Mouse (Mus musculus) liver, embryonic 13.5 days (tissue): Measurements from ENCODE around the gene Adamts9. TPM values are rescaled to one million over a fixed set of nuclear protein-coding genes. Genes with fewer than 3 reads are reported as not detected.

Experiments used
- ATAC-seq: fragments of 200-750 bp; cut with Nextera tagmentation; 2 replicates; pipeline ENCODE4 v1.8.0; 2017; ENCODE audit warnings: low read depth, mild to moderate bottlenecking, moderate number of reproducible peaks, moderate library complexity
- DNase-seq: peaks from one replicate; pipeline ENCODE4 v3.0.0; 2022
- H3K27ac ChIP-seq: fragments of 300-500 bp; sonication (generic); 2 replicates; pipeline ENCODE4 v1.5.1; 2015; ENCODE audit warnings: moderate library complexity, mild to moderate bottlenecking, inconsistent platforms
- H3K27me3 ChIP-seq: fragments of 300-500 bp; sonication (generic); 2 replicates; pipeline ENCODE4 v1.6.1; 2015; ENCODE audit warnings: mild to moderate bottlenecking, inconsistent platforms
- H3K36me3 ChIP-seq: fragments of 300-500 bp; sonication (generic); 2 replicates; pipeline ENCODE4 v1.6.1; 2015; ENCODE audit warnings: mild to moderate bottlenecking, inconsistent platforms
- H3K4me1 ChIP-seq: fragments of 300-500 bp; sonication (generic); replicated peaks from 2 replicates; pipeline ENCODE4 v1.6.1; 2015; ENCODE audit warnings: inconsistent platforms
- H3K4me2 ChIP-seq: fragments of 300-500 bp; sonication (generic); 2 replicates; pipeline ENCODE4 v1.6.1; 2015; ENCODE audit warnings: inconsistent platforms, mild to moderate bottlenecking, moderate library complexity
- H3K4me3 ChIP-seq: fragments of 300-500 bp; sonication (generic); replicated peaks from 2 replicates; pipeline ENCODE4 v1.5.1; 2015; ENCODE audit warnings: mild to moderate bottlenecking, inconsistent platforms
- H3K9ac ChIP-seq: fragments of 300-500 bp; sonication (generic); 2 replicates; pipeline ENCODE4 v1.6.1; 2015; ENCODE audit warnings: mild to moderate bottlenecking, inconsistent platforms
- H3K9me3 ChIP-seq: fragments of 300-500 bp; sonication (generic); replicated peaks from 2 replicates; pipeline ENCODE4 v1.6.1; 2016; ENCODE audit warnings: inconsistent platforms
- WGBS: fragments of 180-500 bp; shearing (Covaris S2); methylation state at CpG from one replicate; pipeline ENCODE4 v1.1.7; 2015; ENCODE audit not compliant: insufficient replicate concordance; 5-methylcytosine and 5-hydroxymethylcytosine counted together
- polyA plus RNA-seq: library from polyadenylated mRNA; unstranded; fragments of >200 nt; fragmentation: Nextera tagmentation; extraction: Ambion mirVana; gene quantifications from 2 replicates; pipeline ENCODE4 v1.2.1, GENCODE M21; 2015

Gene Adamts9
- polyA plus RNA-seq, 1 experiment from 2014 or later: 0.91 TPM

GRCm38 (mm10) chr6:92878771-92879170 is 64.5 kb downstream of the Adamts9 start:
- WGBS: 76% methylated on average over 5 of the region's 5 CpGs
- H3K9me3 ChIP-seq: no peaks in the 10 kb centered on the region

DNA sequence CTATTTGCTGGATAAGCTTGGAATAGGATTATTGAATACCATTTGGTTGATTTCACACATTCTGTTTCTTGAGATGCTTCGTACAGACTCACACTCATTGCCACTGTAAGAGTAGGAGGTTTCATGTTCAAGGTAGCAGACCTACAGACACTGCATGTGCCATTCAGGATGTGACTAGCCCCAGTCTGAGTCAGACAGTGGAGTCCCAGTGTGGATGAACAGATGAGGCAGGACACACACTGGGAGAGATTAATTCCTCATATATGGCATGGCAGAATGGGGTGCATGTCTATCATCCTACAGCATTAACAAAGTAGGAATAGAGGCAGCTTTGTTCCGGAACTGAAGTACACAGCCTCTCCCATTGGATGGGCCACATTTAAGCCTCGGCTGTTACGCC is 66.1 kb downstream of the Adamts9 start:
- ATAC-seq (no peak), DNase-seq (no peak)
- no peaks in the 10 kb centered on the region for H3K9me3 ChIP-seq
- H3K36me3 ChIP-seq: no peaks in the 10 kb centered on the region
- H3K9ac ChIP-seq: no peak overlapping the region
- WGBS: 79% methylated on average over 4 of the region's 4 CpGs
- H3K4me2 ChIP-seq: no peak overlapping the region
- H3K4me3 ChIP-seq: no peak overlapping the region
- H3K4me1 ChIP-seq: no peaks in the 10 kb centered on the region
- H3K27ac ChIP-seq: no peak overlapping the region
- H3K27me3 ChIP-seq: no peaks in the 10 kb centered on the region

More at GRCm38 (mm10) chr6:92878771-92879170, 64.5 kb downstream of the Adamts9 start:
- no peak overlapping the region for H3K9ac ChIP-seq
- no peaks in the 10 kb centered on the region for H3K27me3 ChIP-seq
- no peaks in the 10 kb centered on the region for H3K4me1 ChIP-seq
- no peaks in the 10 kb centered on the region for H3K36me3 ChIP-seq
- no peak overlapping the region for H3K4me2 ChIP-seq
- no peak overlapping the region for H3K4me3 ChIP-seq
- ATAC-seq (no peak), DNase-seq (no peak)
- H3K27ac ChIP-seq: no peak overlapping the region

DNA sequence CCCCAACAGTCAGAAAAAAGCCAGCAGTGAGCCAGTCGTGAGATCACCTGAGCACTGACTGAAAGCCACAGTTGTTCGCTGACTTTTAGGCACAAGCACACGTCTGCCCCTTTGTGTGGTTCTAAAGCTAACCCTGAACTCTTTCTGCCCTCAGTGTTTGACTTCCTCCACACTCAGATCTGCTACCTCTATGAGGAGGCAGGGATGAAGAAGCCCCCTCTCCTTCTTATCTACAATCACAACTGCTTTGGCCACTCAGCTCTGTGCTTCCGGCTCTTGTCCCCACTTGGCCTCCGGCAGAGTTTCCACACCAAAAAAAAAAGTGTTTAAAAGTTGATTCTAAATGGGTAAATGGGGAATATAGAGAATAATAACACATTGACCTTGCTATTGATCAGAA is 67.2 kb downstream of the Adamts9 start:
- no peaks in the 10 kb centered on the region for H3K9me3 ChIP-seq
- no peak overlapping the region for H3K9ac ChIP-seq
- H3K4me2 ChIP-seq: no peak overlapping the region
- WGBS: 12% methylated on average over 5 of the region's 5 CpGs
- H3K4me3 ChIP-seq: no peak overlapping the region
- DNase-seq (no peak), ATAC-seq (no peak)
- H3K27me3 ChIP-seq: no peaks in the 10 kb centered on the region
- H3K27ac ChIP-seq: no peak overlapping the region
- H3K36me3 ChIP-seq: no peaks in the 10 kb centered on the region
- H3K4me1 ChIP-seq: no peaks in the 10 kb centered on the region

GRCm38 (mm10) chr6:92875340-92875739 is 68.0 kb downstream of the Adamts9 start:
- 54% methylated on average over 2 of the region's 2 CpGs for WGBS
- H3K27ac ChIP-seq: no peak overlapping the region
- no peak for DNase-seq
- H3K4me3 ChIP-seq: no peak overlapping the region
- H3K4me1 ChIP-seq: no peaks in the 10 kb centered on the region
- no peak for ATAC-seq
- H3K9me3 ChIP-seq: no peaks in the 10 kb centered on the region
- H3K4me2 ChIP-seq: no peak overlapping the region
- H3K36me3 ChIP-seq: no peaks in the 10 kb centered on the region
- no peaks in the 10 kb centered on the region for H3K27me3 ChIP-seq
- no peak overlapping the region for H3K9ac ChIP-seq

GRCm38 (mm10) chr6:92874854-92875253 is 68.4 kb downstream of the Adamts9 start:
- no peak for ATAC-seq
- 13% methylated on average over 5 of the region's 5 CpGs for WGBS
- Histone ChIP-seq H3K36me3 (no peaks in the 10 kb centered on the region), H3K27ac (no peak overlapping the region), H3K9me3 (no peaks in the 10 kb centered on the region), H3K27me3 (no peaks in the 10 kb centered on the region), H3K4me2 (no peak overlapping the region), H3K4me3 (no peak overlapping the region), H3K4me1 (no peaks in the 10 kb centered on the region), H3K9ac (no peak overlapping the region)
- DNase-seq: no peak

DNA sequence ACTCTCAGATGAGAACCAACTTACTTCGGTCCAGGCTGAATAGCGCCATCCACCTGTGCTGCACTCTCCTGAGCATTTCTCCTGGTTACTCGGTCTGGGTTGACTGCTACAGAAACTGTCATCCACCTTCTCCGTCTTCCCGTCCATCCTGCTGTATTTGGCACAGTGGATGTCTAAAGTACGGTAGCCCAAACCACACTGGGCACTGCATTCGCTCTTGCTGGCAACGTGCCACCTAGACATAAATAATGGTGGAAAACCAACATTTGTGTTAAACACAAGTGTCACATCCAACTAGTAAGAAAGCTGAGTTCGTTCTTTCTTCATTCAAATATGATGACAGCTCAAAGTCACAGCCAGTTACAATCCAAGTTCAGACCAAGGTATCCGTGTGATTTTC is 70.5 kb downstream of the Adamts9 start:
- ATAC-seq: no peak
- DNase-seq: no peak
- WGBS: 73% methylated on average over 10 of the region's 10 CpGs

DNA sequence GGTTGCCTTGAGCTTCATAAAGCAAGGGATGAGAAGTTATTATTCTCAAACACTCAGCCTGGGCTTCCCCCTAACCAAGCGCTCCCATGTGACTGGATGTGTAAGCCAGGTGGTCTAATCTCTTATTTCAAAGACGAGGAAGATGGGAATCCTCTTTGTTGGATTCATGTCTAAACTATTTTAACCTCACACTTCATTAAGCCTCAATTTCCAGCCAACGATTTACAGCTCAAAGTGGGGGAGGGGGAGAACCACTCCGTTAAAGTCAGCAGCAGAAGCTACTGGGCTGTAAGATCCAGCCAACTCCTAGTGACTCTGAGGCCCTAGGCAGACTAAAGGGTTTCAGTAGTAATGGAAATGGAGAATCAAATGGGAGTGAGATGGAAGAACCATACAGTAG is 71.5 kb downstream of the Adamts9 start:
- H3K4me1 ChIP-seq: no peaks in the 10 kb centered on the region
- ATAC-seq: no peak

More for the DNA sequence above, 70.5 kb downstream of the Adamts9 start:
- Histone ChIP-seq H3K9ac (no peak overlapping the region), H3K4me1 (no peaks in the 10 kb centered on the region), H3K27me3 (no peaks in the 10 kb centered on the region), H3K4me3 (no peak overlapping the region), H3K27ac (no peak overlapping the region), H3K9me3 (no peaks in the 10 kb centered on the region), H3K36me3 (no peaks in the 10 kb centered on the region), H3K4me2 (no peak overlapping the region)

DNA sequence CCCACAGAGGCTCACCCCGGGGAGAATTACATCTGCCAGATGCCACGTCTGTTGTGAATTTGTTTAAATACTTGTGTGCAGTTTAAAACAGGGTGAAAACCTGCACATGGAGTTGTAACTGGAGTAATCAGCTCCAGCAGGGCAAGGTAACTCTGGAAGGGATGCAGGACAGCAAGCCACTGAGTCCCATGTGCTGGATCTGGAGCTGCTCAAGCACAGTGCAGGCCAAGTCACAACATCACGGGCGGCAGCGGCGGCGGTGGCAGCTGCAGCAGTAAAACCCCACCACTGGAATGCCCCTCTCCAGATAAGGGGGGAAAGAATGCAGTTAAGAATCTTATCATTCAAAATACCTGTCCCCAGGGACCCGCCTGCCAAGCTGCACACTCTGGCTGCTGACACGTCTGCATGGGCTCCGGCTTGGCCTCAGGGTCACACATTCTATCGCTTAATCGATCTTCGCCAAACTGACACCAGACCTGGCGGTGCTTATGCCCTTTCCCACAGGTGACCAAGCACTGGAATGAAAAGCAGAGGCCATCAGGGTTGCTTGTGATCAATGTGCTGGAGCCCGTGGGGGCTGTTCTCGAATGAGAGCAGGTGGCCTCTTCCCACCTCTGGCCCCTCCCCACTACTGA is 73.6 kb downstream of the Adamts9 start:
- no peak for ATAC-seq
- WGBS: 63% methylated on average over 16 of the region's 16 CpGs
- H3K4me3 ChIP-seq: no peak overlapping the region

More for the DNA sequence above, 71.5 kb downstream of the Adamts9 start:
- DNase-seq: no peak
- WGBS: 62% methylated on average over 4 of the region's 4 CpGs
- H3K4me3 ChIP-seq: no peak overlapping the region
- no peak overlapping the region for H3K9ac ChIP-seq
- H3K36me3 ChIP-seq: no peaks in the 10 kb centered on the region
- H3K27me3 ChIP-seq: no peaks in the 10 kb centered on the region
- no peak overlapping the region for H3K27ac ChIP-seq
- no peak overlapping the region for H3K4me2 ChIP-seq
- H3K9me3 ChIP-seq: no peaks in the 10 kb centered on the region

DNA sequence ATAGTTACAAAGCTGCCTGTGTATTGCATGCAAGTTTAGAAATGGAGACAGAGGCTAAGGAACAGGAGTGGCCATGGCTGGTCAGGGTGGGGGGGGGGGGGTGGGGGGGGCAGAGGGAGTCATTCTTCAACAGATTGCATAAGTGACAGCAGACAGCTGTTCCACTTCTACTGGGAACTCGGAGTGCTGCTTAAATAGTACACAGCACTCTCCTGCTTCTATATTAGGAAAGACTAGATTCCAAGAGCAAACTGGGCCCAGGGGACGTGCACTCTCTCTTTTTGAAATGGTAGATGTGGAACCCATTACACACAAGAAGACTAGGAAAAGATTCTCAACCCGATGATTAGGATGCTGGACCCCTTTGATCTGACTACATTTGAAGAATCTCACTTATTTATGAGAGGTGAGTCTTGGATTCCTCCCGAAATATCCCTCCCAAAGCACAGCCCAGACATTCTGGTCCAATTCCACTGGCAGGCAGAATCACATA is 74.2 kb downstream of the Adamts9 start, which contains the start of gene Gm15737:
Gm15737 (plus strand) TSS at position 269 of the 493 bp plus-strand sequence.
- Histone ChIP-seq H3K36me3 (no peaks in the 10 kb centered on the region), H3K27ac (no peak within 1 kb of the TSS), H3K4me1 (no peaks in the 10 kb centered on the region), H3K27me3 (no peaks in the 10 kb centered on the region), H3K9ac (no peak within 1 kb of the TSS), H3K4me2 (no peak within 1 kb of the TSS), H3K4me3 (no peak within 1 kb of the TSS), H3K9me3 (no peaks in the 10 kb centered on the region)
- WGBS: 54% methylated on average over 4 of the region's 4 CpGs
- ATAC-seq (no peak), DNase-seq (no peak)

More for the DNA sequence above, 73.6 kb downstream of the Adamts9 start:
- Histone ChIP-seq H3K36me3 (no peaks in the 10 kb centered on the region), H3K9me3 (no peaks in the 10 kb centered on the region), H3K27me3 (no peaks in the 10 kb centered on the region), H3K9ac (no peak overlapping the region), H3K4me1 (no peaks in the 10 kb centered on the region), H3K4me2 (no peak overlapping the region), H3K27ac (no peak overlapping the region)
- no peak for DNase-seq

DNA sequence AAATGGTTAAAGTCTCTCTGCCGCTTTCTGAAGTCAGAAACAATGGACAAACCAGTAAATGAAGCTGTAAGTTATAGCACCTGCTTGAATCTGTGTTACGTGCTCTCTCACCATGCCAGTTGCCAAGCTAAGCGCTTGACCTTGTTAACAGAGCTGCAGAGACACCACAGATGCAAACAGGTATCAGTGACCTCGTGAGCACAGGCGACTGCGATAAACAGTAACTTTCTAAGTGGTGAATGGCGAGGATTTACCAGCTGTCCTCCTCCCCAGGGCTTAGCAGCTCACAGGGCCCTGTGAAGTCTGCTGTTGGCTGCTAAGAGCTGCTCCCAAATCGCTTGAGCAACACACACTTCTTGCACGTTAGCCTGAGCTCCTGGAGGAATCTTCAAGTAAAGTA is 80.7 kb downstream of the Adamts9 start:
- Histone ChIP-seq H3K27me3 (no peaks in the 10 kb centered on the region), H3K4me3 (no peak overlapping the region), H3K4me1 (no peaks in the 10 kb centered on the region), H3K36me3 (no peaks in the 10 kb centered on the region), H3K9me3 (no peaks in the 10 kb centered on the region), H3K9ac (no peak overlapping the region), H3K27ac (no peak overlapping the region), H3K4me2 (no peak overlapping the region)
- DNase-seq (no peak), ATAC-seq (no peak)
- WGBS: 63% methylated on average over 9 of the region's 9 CpGs

DNA sequence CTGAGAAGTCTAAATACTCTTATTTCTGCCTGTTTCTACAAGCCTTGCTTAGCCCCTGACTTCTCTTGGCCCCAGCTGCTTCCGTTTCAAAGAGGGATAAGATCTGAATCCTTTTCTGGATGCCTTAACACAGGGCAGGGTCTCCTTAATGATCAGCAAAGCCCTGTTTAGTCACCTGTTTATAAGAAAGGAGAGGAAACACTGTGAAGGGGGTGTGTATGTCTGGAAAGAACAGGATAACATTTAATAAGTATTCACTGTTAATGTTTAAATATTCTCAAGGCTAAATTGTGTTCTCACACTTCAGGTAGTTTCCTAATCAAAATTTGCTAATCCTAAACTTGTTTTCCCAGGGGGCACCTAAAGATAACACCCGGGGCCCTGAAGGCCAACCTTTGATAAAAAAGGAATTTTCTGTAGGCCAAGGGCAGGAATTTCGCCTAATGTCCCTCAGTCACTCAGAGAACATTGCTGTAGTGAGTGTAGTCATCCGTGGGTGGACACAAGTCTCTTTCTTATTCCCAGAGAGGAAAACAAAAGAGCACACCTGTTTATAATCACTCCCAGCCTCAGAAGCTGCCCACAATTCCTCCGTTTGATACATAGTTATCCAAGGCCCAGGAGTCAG is 82.9 kb downstream of the Adamts9 start:
- Histone ChIP-seq H3K9me3 (no peaks in the 10 kb centered on the region), H3K4me1 (no peaks in the 10 kb centered on the region), H3K27me3 (no peaks in the 10 kb centered on the region), H3K4me3 (no peak overlapping the region), H3K9ac (no peak overlapping the region), H3K4me2 (no peak overlapping the region), H3K27ac (no peak overlapping the region), H3K36me3 (no peaks in the 10 kb centered on the region)
- no peak for DNase-seq
- 57% methylated on average over 5 of the region's 5 CpGs for WGBS
- ATAC-seq: no peak
